Mouse (Mus musculus) brain, embryonic 14.5 days (tissue): ENCODE results near the gene Olfr739. TPM values are rescaled to one million over a fixed set of nuclear protein-coding genes. Genes with fewer than 3 reads are reported as not detected.

Experiments
- DNase-seq: peaks from one replicate; pipeline ENCODE4 v3.0.0-alpha.2; 2011; ENCODE audit warnings: low read depth
- CTCF ChIP-seq: fragments of 200-500 bp; IDR thresholded peaks from 2 replicates; pipeline ENCODE4 v1.5.1; 2012; ENCODE audit warnings: inconsistent platforms, mild to moderate bottlenecking, moderate library complexity, borderline replicate concordance; ENCODE audit not compliant: insufficient read depth, insufficient read length; ENCODE audit errors: extremely low read depth
- POLR2A ChIP-seq: fragments of 200-500 bp; IDR thresholded peaks from 2 replicates; pipeline ENCODE4 v1.6.1; 2012; ENCODE audit warnings: mild to moderate bottlenecking, inconsistent platforms, borderline replicate concordance; ENCODE audit not compliant: poor library complexity, insufficient read depth, insufficient read length, severe bottlenecking; ENCODE audit errors: extremely low read depth
- polyA plus RNA-seq: library from polyadenylated mRNA; depleted of rRNA; stranded (reverse); fragments of >200 nt; gene quantifications from 2 replicates; pipeline ENCODE4 v1.2.3, GENCODE M21; 2012; rRNA removed

Olfr739 gene
- polyA plus RNA-seq = not detected in 2 replicates

DNA sequence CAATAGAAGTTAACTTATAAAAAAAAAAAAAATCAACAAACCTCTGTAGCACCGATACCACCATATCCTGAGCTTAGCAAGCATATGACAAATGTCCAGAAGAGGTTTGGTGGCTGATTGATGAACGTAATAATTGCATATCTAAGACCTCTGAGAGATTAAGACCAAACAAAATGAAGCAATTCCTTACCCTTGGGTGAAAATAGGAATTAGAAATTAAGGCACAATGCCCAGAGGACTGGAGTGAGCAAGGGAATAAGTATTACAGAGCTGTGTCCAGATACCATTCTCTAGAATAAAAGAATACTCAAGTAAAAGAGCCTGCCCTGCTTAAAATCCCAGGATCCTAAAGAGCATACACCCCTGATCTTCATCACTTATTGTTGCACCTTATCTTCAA, at the start of gene Olfr739:
Gene Olfr739 (plus strand): TSS at position 301 of the 400 bp plus-strand sequence.
- no peak for DNase-seq
- TF ChIP-seq POLR2A = no peak
- no peak for TF ChIP-seq CTCF

DNA sequence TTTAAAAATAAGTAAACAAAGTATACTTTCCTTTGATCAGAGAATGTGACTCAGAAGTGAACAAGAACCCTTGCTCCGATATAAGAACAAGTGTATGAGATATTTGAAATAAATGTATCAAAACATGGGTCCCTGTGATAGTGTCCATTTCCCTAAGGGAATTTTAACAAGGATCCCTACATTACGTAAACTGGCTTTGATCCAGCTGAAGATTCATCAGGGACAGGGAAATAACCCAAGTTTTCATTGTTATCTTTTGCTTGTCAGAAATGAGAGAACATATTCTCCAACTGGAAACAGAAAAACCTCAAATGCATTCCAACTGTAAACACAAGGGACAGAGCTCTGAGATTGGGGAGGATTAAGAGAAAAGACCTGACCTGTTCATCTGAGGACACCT, 37.6 kb upstream of the Olfr739 start, which contains the start of gene Olfr736:
Gene Olfr736 (plus strand): TSS at position 301 of the 400 bp plus-strand sequence.
- TF ChIP-seq POLR2A = no peak
- TF ChIP-seq CTCF = no peak
- no peak for DNase-seq

DNA sequence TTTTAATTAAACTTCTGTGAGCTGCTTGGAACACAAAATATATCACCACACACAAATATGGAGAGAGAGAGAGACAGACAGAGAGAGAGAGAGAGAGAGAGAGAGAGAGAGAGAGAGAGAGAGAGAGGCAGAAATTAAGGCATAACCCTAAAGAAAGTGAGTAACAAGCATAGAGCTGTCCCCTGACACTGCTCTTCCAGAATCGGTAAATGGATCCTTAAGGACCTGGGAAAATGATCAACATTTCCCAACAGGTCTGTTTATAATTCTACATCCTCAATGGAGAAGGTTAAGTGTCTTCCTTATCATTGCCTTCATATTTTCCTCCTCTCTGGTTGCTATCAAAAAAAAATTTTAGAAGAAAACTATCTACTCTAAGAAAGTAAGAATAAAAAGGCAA, 11.2 kb upstream of the Olfr739 start, which contains the start of gene Olfr738:
Gene Olfr738 (plus strand): TSS at position 301 of the 400 bp plus-strand sequence.
- no peak for TF ChIP-seq CTCF
- no peak for TF ChIP-seq POLR2A
- DNase-seq = no peak

DNA sequence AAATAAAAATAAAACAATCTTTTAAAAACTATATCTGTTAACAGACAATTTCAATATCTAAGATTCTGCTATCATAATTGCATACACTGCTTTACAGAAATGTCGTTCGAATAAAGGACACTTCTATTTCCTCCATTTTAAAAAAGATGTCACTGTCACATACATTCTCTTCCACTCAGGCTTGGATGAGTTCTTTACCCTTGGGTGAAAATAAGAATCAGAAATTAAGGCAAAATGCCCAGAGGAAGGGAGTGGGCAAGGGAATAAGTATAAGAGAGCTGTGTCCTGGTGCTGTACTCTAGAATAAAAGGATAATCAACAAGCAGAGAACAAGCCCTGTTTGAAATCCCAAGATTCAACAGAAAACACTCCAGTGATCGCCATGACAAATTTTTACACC, 26.8 kb downstream of the Olfr739 start, which contains the start of gene Olfr740:
Gene Olfr740 (plus strand): TSS at position 301 of the 400 bp plus-strand sequence.
- no peak for DNase-seq
- TF ChIP-seq CTCF (no peak), POLR2A (no peak)

DNA sequence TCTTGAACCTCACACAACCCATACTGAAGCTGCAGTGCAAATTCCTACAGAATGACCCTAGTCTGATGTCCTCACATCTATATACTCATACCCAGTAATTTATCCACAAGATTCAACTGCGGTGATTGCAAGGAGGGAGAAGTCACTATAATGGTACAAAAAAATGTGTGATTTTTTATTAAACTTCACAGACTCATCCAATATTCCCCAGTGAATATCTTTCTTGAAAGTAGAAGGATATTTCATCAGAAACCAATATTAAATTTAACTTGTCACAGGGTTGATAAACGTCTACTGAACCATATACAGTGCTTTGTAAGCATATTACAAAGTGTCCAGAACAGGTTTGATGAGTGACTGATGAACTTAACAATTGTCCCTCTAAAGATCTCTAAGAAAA, 54.0 kb downstream of the Olfr739 start, which contains the start of gene Olfr741:
Gene Olfr741 (plus strand): TSS at position 301 of the 400 bp plus-strand sequence.
- no peak for DNase-seq
- TF ChIP-seq CTCF = no peak
- no peak for TF ChIP-seq POLR2A

Other genes starting within 250 kb of the Olfr739 start
- not detected in 2 replicates for gene Olfr730, start 230.4 kb upstream of the Olfr739 start, polyA plus RNA-seq
- gene Olfr731, start 176.8 kb upstream of the Olfr739 start, polyA plus RNA-seq = not detected in 2 replicates
- not detected in 2 replicates for gene Olfr732, start 134.4 kb upstream of the Olfr739 start, polyA plus RNA-seq
- not detected in 2 replicates for gene Olfr733, start 117.1 kb upstream of the Olfr739 start, polyA plus RNA-seq
- gene Olfr734, start 91.9 kb upstream of the Olfr739 start, polyA plus RNA-seq = not detected in 2 replicates
- gene Olfr735, start 69.8 kb upstream of the Olfr739 start, polyA plus RNA-seq = not detected in 2 replicates
- gene Tlr11, start 60.7 kb upstream of the Olfr739 start, polyA plus RNA-seq = not detected in 2 replicates
- gene Olfr736, start 37.5 kb upstream of the Olfr739 start, polyA plus RNA-seq = not detected in 2 replicates
- not detected in 2 replicates for gene Olfr738, start 11.1 kb upstream of the Olfr739 start, polyA plus RNA-seq
- not detected in 2 replicates for gene Olfr740, start 26.9 kb downstream of the Olfr739 start, polyA plus RNA-seq
- not detected in 2 replicates for gene Olfr741, start 54.1 kb downstream of the Olfr739 start, polyA plus RNA-seq
- gene Olfr742, start 85.0 kb downstream of the Olfr739 start, polyA plus RNA-seq = not detected in 2 replicates
- not detected in 2 replicates for gene Olfr743, start 103.2 kb downstream of the Olfr739 start, polyA plus RNA-seq
- gene Olfr744, start 196.3 kb downstream of the Olfr739 start, polyA plus RNA-seq = not detected in 2 replicates
- not detected in 2 replicates for gene Olfr745, start 220.8 kb downstream of the Olfr739 start, polyA plus RNA-seq
- not detected in 2 replicates for gene Olfr746, start 228.5 kb downstream of the Olfr739 start, polyA plus RNA-seq